Mouse (Mus musculus): ENCODE measurements around the gene Capn15.

DNA sequence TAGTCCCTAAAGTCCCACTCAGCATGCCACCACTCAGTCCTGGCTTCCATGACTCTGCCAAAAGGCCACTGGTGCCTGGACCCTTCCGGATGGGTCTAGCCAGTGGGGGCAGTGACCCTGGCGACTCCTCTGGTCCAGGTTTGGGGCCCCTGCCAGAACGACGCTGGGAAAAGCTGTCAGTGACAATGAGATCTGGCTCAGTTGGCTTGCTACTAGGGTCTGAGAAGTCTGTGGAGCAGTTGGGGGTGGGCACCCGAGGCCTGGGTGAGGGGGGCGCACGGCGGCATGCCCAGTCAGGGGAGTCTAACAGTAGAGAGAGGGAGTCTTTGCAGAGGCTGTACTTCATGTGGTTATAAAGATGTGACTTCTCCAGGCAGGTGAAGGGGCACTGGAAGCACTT is 37.5 kb downstream of the Capn15 start:
- TF ChIP-seq CTCF (IDR thresholded peaks at IDR 0.05; ENCODE audit: low read depth, low read length) (no peak), POLR2A (IDR thresholded peaks at IDR 0.05; ENCODE audit: borderline replicate concordance, low read depth, low read length) (no peak)
